Mouse (Mus musculus) embryo, embryonic 11 days (tissue): ENCODE measurements around the gene Psme3.

Experiments used
- DNase-seq: peaks from one replicate; pipeline ENCODE4 v3.0.0-alpha.2; 2015

Psme3 gene

GRCm38 (mm10) chr11:101354438-101355010 is 38.5 kb downstream of the Psme3 start:
- DNase-seq: no peak

GRCm38 (mm10) chr11:101355916-101356315 is 39.9 kb downstream of the Psme3 start:
- no peak for DNase-seq

GRCm38 (mm10) chr11:101357505-101358182 is 41.6 kb downstream of the Psme3 start:
- DNase-seq: no peak

- DNase-seq: no peak
These were observed 43.8 kb downstream of the Psme3 start for GRCm38 (mm10) chr11:101359776-101360175.

- DNase-seq: no peak
These were observed 44.7 kb downstream of the Psme3 start for GRCm38 (mm10) chr11:101360651-101361113.

- DNase-seq: no peak
These were observed 48.5 kb downstream of the Psme3 start for GRCm38 (mm10) chr11:101364531-101364931.

GRCm38 (mm10) chr11:101367326-101367935 is 51.4 kb downstream of the Psme3 start, which contains the start of gene G6pc:
TSS of gene G6pc (plus strand) at chr11:101367561.
- no peak for DNase-seq

GRCm38 (mm10) chr11:101370141-101370540 is 54.1 kb downstream of the Psme3 start:
- no peak for DNase-seq
